Mouse (Mus musculus) G1E (cell line): ENCODE measurements around the gene Card10.

Experiments
- CTCF ChIP-seq: IDR thresholded peaks from 2 replicates; pipeline ENCODE4 v1.5.1; 2012; ENCODE audit warnings: low read depth, low read length, inconsistent platforms, mixed read lengths
- GATA1 ChIP-seq: IDR thresholded peaks from 2 replicates; pipeline ENCODE4 v1.6.1; 2012; ENCODE audit warnings: borderline replicate concordance, low read length, inconsistent platforms, mixed read lengths
- GATA2 ChIP-seq: IDR thresholded peaks from 2 replicates; pipeline ENCODE4 v1.6.1; 2012; ENCODE audit warnings: low read depth, low read length, inconsistent platforms, borderline replicate concordance
- POLR2AphosphoS5 ChIP-seq: IDR thresholded peaks from 2 replicates; pipeline ENCODE4 v1.6.1; 2012; ENCODE audit warnings: low read depth, low read length, inconsistent platforms; ENCODE audit not compliant: insufficient replicate concordance
- TAL1 ChIP-seq: conservative IDR thresholded peaks from 2 replicates; pipeline ENCODE4 v1.6.1; 2012; ENCODE audit warnings: low read depth, low read length, inconsistent platforms, mixed read lengths

DNA sequence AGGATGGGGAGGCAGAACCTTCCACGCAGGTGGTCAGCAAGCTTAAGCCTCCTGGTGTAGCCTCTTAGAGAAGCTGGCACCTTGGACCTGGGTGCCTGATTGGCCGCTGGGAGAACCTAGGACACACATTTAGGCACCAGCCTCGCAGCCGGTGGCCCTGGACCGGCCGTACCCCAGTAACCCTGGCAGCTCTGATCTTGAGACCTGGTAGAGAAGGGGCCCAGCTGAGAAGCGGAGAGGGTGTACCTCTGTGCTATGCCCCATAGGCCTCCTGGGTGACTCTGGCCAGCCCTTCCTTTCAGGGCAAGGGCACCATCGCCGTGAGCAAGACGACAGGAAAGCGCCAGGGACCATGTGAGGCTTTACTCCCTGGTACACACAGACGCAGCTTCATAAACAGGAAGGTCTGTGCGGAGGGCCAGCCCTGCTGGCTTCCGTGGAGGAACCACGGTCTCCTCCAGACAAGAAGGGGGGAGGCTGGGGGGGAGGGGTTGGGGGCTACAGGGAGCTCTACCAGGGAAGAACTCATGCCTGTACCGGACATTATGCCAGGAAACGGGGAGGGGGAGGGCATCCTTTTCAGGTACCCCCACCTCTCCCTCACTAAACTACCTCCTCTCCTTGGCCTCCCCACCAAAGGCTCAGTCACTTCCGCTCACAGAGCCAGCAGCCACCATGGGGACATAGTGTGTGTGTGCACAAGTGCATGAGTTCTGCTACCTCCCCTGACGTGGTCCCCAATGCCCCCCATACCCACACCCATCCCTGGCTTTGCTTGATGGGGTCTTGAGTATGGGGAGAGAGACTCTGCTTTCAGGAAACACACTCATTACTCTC lies 31.1 kb downstream of the Card10 start:
- TF ChIP-seq CTCF (no peak), GATA2 (no peak), TAL1 (no peak), POLR2AphosphoS5 (no peak), GATA1 (no peak)
